In genomic region chr10:77416666-77417239, GRCm38 (mm10) we compare ENCODE assay signal across 8 mouse cellular contexts. TPM values are rescaled to one million over a fixed set of nuclear protein-coding genes. Genes with fewer than 3 reads are reported as not detected.
DNase-seq lines count a peak whose midpoint lies in the region; ATAC-seq and TF ChIP-seq lines count a peak whose summit lies in the region.

No protein-coding gene starts in this region.

- H3K9ac ChIP-seq in ES-Bruce4 (ENCODE audit: low read depth, poor library complexity, severe bottlenecking), result peak overlapping the region; percentile 74; the same call in 1 of the 2 replicates
- H3K9ac ChIP-seq in forebrain, postnatal 0 days, result peak overlapping the region; percentile 83
- no peak overlapping the region for H3K9ac ChIP-seq in liver, embryonic 11.5 days (ENCODE audit: low read depth, low read length)

- no peaks in the 10 kb centered on the region for H3K36me3 ChIP-seq in ES-Bruce4 (ENCODE audit: control insufficient read depth, insufficient read depth, low read length, poor library complexity, severe bottlenecking)
- no peaks in the 10 kb centered on the region for H3K36me3 ChIP-seq in forebrain, postnatal 0 days (ENCODE audit: insufficient read depth)
- no peaks in the 10 kb centered on the region for H3K36me3 ChIP-seq in liver, embryonic 11.5 days (ENCODE audit: control insufficient read depth, insufficient read depth, low read length)

- no peaks in the 10 kb centered on the region for H3K4me1 ChIP-seq in ES-Bruce4 (ENCODE audit: control insufficient read depth, insufficient read depth, low read length)
- H3K4me1 ChIP-seq in forebrain, postnatal 0 days (ENCODE audit: insufficient read depth), result peaks cover 4% of the 10 kb centered on the region; the same call in 1 of the 2 replicates
- H3K4me1 ChIP-seq in liver, embryonic 11.5 days (replicated peaks; ENCODE audit: control insufficient read depth, insufficient read depth, low read length), result peaks cover 9% of the 10 kb centered on the region; the same call in 1 of the 2 replicates

- ATAC-seq in forebrain, postnatal 0 days, result no peak
- ATAC-seq in liver, embryonic 11.5 days (replicated peaks; ENCODE audit: low FRiP score), result no peak

- peak; percentile 33 for DNase-seq in cerebellum, adult 11 months
- no peak for DNase-seq in cerebellum, adult 11-12 months
- peak; percentile 27 for DNase-seq in forebrain, postnatal 0 days
- DNase-seq in liver, embryonic 11.5 days (ENCODE audit: low spot score), result no peak
- no peak for DNase-seq in ovary, postnatal 10 days (ENCODE audit: low spot score)
- DNase-seq in urinary bladder, postnatal 14 days (ENCODE audit: low spot score), result no peak
- no peak for DNase-seq in ovary, adult 18-20 months (ENCODE audit: low spot score)

- 6% methylated on average over 24 of the region's 24 CpGs for WGBS in forebrain, postnatal 0 days
- WGBS in liver, embryonic 11.5 days, result 12% methylated on average over 24 of the region's 24 CpGs

- H3K4me2 ChIP-seq in forebrain, postnatal 0 days (ENCODE audit: low read depth), result peak overlapping the region; percentile 82
- H3K4me2 ChIP-seq in liver, embryonic 11.5 days, result peak overlapping the region; percentile 97

- peak overlapping the region; percentile 61 for H3K4me3 ChIP-seq in ES-Bruce4 (ENCODE audit: low read depth, low read length)
- peak overlapping the region; percentile 91 for H3K4me3 ChIP-seq in forebrain, postnatal 0 days (ENCODE audit: low read depth, low read length)
- H3K4me3 ChIP-seq in liver, embryonic 11.5 days (ENCODE audit: low read depth, low read length), result peak overlapping the region; percentile 78

- no peak for TF ChIP-seq POLR2A in ES-Bruce4 (IDR thresholded peaks at IDR 0.05; ENCODE audit: insufficient read depth, low read length)

- TF ChIP-seq CTCF in ES-Bruce4 (IDR thresholded peaks at IDR 0.05; ENCODE audit: low read depth, low read length), result no peak
- TF ChIP-seq CTCF in forebrain, postnatal 0 days (IDR thresholded peaks at IDR 0.05; ENCODE audit: low read depth), result no peak

- H3K9me3 ChIP-seq in ES-Bruce4 (replicated peaks; ENCODE audit: control insufficient read depth, insufficient read depth, low read length, poor library complexity, severe bottlenecking), result no peaks in the 10 kb centered on the region
- no peaks in the 10 kb centered on the region for H3K9me3 ChIP-seq in forebrain, postnatal 0 days (ENCODE audit: low read length)
- H3K9me3 ChIP-seq in liver, embryonic 11.5 days (ENCODE audit: control insufficient read depth, low read length), result no peaks in the 10 kb centered on the region

- H3K27ac ChIP-seq in ES-Bruce4 (ENCODE audit: insufficient read depth, low read length), result no peak overlapping the region
- H3K27ac ChIP-seq in forebrain, postnatal 0 days (ENCODE audit: low read depth, low read length), result no peak overlapping the region
- no peak overlapping the region for H3K27ac ChIP-seq in liver, embryonic 11.5 days (ENCODE audit: low read depth, low read length)

- no peaks in the 10 kb centered on the region for H3K27me3 ChIP-seq in ES-Bruce4 (ENCODE audit: control insufficient read depth, insufficient read depth, low read length, poor library complexity, severe bottlenecking)
- no peaks in the 10 kb centered on the region for H3K27me3 ChIP-seq in forebrain, postnatal 0 days (ENCODE audit: insufficient read depth, low read length)
- peaks cover 24% of the 10 kb centered on the region for H3K27me3 ChIP-seq in liver, embryonic 11.5 days (replicated peaks; ENCODE audit: control insufficient read depth, insufficient read depth, low read length)

- TF ChIP-seq EP300 in ES-Bruce4 (IDR thresholded peaks at IDR 0.05; ENCODE audit: insufficient read depth, low read depth, low read length), result no peak

RNA-seq across cellular contexts. Expression of gene Adarb1, which starts 1.3 kb away (rescaled TPM):
- 8.8 and 9.7 TPM in 2 replicates for polyA plus RNA-seq in ES-Bruce4 (2011; ENCODE audit: insufficient read depth, insufficient read length, low read depth, missing spikeins)
- total RNA-seq in forebrain, postnatal 0 days (2014; rRNA removed), result 39.4 and 40.2 TPM in 2 replicates
- 12.4 and 12.5 TPM in 2 replicates for polyA plus RNA-seq in forebrain, postnatal 0 days (2015; fragmentation: Nextera tagmentation; extraction: Ambion mirVana)
- 3.5 and 4.5 TPM in 2 replicates for polyA plus RNA-seq in liver, embryonic 11.5 days (2014; fragmentation: Nextera tagmentation; extraction: Ambion mirVana)

Comparison
In these comparisons a context has a peak if more than half of its experiments do, and no peak if none do; other contexts are left out.
1. DNase-seq: peak in cerebellum, adult 11 months (single experiment) and forebrain, postnatal 0 days (single experiment); none in cerebellum, adult 11-12 months (single experiment), liver, embryonic 11.5 days (single experiment), ovary, postnatal 10 days (single experiment), urinary bladder, postnatal 14 days (single experiment) and ovary, adult 18-20 months (single experiment).
2. Peak in every context shown above with its lines, with median percentiles within 50 percentile points of each other: H3K4me3 ChIP-seq.